Mouse (Mus musculus) bone marrow macrophage, adult 2 months (primary cell): ENCODE results near the gene Pelp1. TPM values are rescaled to one million over a fixed set of nuclear protein-coding genes. Genes with fewer than 3 reads are reported as not detected.

Experiments
- H3K27ac ChIP-seq: 2 replicates; pipeline ENCODE4 v1.5.1; 2012; ENCODE audit warnings: low read depth, low read length; ENCODE audit not compliant: insufficient read depth
- H3K4me1 ChIP-seq: 2 replicates; pipeline ENCODE4 v1.6.1; 2012; ENCODE audit warnings: low read length; ENCODE audit not compliant: control insufficient read depth, insufficient read depth
- H3K4me3 ChIP-seq: 2 replicates; pipeline ENCODE4 v1.5.1; 2012; ENCODE audit warnings: mild to moderate bottlenecking, low read length, moderate library complexity; ENCODE audit not compliant: insufficient read depth
- CTCF ChIP-seq: IDR thresholded peaks from 2 replicates; pipeline ENCODE4 v1.5.1; 2012; ENCODE audit warnings: low read depth, mild to moderate bottlenecking, low read length, moderate library complexity
- POLR2A ChIP-seq: IDR thresholded peaks from 2 replicates; pipeline ENCODE4 v1.6.1; 2012; ENCODE audit warnings: mild to moderate bottlenecking, low read depth, low read length, borderline replicate concordance
- polyA plus RNA-seq: library from polyadenylated mRNA; stranded (reverse); fragments of >200 nt; gene quantifications from 2 replicates; pipeline ENCODE4 v1.2.4, GENCODE M21; 2012; ENCODE audit not compliant: missing spikeins, insufficient read depth, insufficient read length

Pelp1 gene
- polyA plus RNA-seq, 1 experiment = 21.2 TPM

DNA sequence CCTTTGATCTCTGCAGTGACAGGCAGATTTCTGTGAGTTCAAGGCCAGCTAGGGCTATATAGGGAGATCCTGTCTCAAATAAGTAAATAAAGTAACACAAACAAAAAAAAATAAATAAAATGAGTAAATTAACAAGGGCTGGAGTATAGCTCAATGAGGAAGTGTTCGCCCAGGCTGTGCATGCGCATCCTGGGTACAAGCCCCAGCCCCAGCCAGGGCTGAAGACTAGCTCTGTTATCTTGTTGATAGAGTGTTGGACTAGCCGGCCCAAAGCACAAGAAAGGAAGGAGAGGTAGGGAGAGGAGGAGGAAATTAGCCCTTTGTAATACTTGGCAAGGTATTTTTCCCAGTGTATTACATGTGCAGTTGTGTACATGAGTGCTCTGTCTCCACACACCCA, 34.1 kb upstream of the Pelp1 start:
- TF ChIP-seq CTCF (no peak), POLR2A (no peak)
- no peak overlapping the region for H3K27ac ChIP-seq
- H3K4me3 ChIP-seq = no peak overlapping the region
- peaks cover 59% of the 10 kb centered on the region for H3K4me1 ChIP-seq

DNA sequence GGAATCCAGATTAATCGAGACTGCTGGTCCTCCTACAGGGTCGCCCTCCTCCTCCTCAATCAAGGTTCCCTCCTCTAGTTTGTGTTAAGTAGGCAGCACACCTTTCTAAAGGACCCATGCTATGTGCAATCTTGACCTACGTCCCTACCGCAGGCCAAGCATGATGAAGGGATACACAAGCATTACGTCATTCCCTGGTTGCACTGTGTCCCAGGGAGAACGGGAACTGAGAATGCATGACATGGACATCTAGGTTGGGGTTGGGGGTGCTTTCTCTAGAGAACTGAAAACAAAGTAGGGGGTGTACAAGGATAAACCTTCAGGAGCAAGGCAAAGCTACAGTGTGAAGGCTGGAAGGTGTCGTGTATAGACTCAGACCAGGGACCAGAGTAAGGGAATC, 32.1 kb upstream of the Pelp1 start:
- Histone ChIP-seq H3K4me1 (peaks cover 53% of the 10 kb centered on the region), H3K4me3 (no peak overlapping the region), H3K27ac (peak overlapping the region; percentile 6; the same call in 1 of the 2 replicates)
- TF ChIP-seq POLR2A = no peak
- TF ChIP-seq CTCF = no peak

DNA sequence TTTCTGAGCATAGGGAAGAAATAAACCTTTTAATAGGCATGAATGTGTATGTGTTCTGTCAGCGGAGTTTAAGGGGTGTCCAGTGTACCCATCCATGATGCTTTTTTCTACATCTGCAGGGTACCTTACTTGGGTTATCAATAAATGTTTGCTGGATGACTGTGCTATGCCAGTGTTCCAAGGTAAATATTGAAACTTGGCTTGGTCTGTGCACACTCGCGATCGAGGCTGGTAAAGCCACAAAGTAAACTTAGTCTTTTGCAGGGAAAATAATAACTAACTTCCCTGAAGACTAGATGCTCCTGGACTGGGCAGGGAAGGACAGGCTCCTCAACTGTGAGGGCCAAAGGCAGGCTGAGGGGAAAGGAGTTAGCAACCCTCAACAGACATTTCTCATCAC, 30.8 kb upstream of the Pelp1 start:
- Histone ChIP-seq H3K27ac (no peak overlapping the region), H3K4me1 (peaks cover 52% of the 10 kb centered on the region), H3K4me3 (no peak overlapping the region)
- TF ChIP-seq CTCF (no peak), POLR2A (no peak)

DNA sequence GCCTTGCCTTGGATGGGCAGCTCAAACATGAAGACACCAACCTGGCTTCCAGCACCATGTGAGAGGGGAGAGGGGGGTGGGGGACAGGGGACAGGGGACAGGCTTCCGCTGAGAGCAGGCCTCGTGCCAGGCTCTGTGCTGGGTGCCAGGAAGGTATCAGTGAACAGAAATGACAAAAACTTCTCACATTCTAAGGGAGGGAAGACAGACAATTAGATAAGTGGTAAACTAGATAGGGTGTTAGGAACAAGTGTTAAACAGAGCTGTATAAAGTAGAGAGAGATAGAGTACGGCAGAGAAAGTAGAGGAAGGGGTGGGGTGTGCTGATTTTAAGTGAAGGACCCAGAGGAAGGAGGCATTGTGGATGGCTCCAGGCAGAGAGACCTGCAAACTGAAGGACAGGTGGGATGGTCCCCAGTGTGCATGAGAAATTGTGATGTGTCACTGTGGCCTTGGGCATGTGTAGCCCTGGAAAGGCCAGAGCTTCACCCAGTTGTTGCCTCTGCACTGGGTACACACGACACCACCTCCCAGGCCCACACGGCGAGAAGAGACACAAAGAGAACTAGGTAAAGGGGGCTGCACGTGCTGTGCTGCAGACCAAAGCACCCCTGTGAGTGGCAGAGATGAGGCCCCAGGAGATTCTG, 29.0 kb upstream of the Pelp1 start:
- no peak overlapping the region for H3K4me3 ChIP-seq
- no peak for TF ChIP-seq CTCF
- TF ChIP-seq POLR2A = no peak
- no peak overlapping the region for H3K27ac ChIP-seq
- peaks cover 50% of the 10 kb centered on the region for H3K4me1 ChIP-seq

DNA sequence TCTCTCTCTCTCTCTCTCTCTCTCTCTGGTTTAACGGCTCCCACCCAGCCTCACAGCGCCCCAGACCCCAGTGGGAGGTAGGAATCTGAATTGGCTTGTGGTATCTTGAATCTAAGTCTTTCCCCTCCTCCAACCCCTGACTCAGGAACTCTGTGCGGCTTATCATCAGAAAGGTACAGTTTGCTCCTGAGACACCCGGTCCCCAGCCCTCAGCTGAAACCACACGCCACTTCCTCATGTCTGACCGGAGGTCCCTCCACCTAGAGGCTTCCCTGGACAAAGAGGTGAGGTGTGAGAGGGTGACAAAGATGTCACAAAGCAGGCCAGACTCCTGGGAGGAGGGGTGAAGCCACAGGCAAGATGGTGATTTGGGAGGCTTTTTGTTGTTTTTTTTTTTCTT, 27.6 kb upstream of the Pelp1 start:
- no peak overlapping the region for H3K4me3 ChIP-seq
- H3K27ac ChIP-seq = 0 out of 2 replicates have a peak overlapping the region, but pooled peaks have one; percentile 4

DNA sequence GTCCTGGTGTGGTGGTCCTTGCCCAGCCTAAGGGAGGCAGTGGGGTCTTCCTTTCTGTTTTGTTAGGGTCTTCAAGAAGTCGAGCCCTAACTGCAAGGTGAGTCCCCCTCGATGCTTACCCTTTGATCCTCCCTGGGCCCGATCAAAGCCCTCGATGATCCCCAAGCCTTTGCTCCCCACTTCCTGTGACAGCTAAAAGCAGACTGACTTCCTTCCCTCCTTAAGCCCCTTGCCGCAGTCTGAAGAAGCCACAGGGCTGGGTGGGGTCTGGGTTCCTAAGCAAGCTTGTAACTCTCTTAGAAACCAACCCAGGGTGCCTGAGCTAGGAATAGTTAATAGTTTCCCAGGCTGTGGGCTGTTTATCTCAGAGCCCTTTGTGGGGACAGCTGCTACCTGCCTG, 25.6 kb upstream of the Pelp1 start:
- Histone ChIP-seq H3K27ac (peak overlapping the region; percentile 92), H3K4me3 (peak overlapping the region; percentile 70), H3K4me1 (peaks cover 35% of the 10 kb centered on the region)
- TF ChIP-seq CTCF (0 out of 2 replicates have a peak, but pooled peaks have one; percentile 20), POLR2A (no peak)

More for the DNA sequence above, 27.6 kb upstream of the Pelp1 start:
- no peak for TF ChIP-seq POLR2A
- TF ChIP-seq CTCF = no peak
- peaks cover 50% of the 10 kb centered on the region for H3K4me1 ChIP-seq

DNA sequence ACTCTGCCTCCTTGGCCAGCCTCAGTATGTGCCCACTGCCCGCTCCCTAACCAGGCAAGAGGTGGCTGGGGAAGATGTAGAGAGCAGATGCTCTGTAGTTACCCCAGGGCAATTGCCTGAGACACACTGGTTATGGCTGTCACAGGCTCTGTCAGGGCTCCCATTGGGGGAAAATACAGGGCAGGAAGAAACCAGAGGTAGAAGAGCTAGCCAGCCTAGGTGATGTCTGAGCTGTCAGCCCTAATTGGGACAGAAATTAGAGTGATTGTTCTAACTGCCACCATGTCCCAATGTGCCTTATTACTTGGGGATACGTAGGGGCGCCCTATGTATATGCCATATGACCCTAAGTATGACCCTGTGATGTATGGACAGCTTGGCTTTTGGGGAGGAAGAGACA, 24.1 kb upstream of the Pelp1 start:
- TF ChIP-seq CTCF (no peak), POLR2A (no peak)
- peak overlapping the region; percentile 70 for H3K4me3 ChIP-seq
- peaks cover 30% of the 10 kb centered on the region for H3K4me1 ChIP-seq
- peak overlapping the region; percentile 92 for H3K27ac ChIP-seq

DNA sequence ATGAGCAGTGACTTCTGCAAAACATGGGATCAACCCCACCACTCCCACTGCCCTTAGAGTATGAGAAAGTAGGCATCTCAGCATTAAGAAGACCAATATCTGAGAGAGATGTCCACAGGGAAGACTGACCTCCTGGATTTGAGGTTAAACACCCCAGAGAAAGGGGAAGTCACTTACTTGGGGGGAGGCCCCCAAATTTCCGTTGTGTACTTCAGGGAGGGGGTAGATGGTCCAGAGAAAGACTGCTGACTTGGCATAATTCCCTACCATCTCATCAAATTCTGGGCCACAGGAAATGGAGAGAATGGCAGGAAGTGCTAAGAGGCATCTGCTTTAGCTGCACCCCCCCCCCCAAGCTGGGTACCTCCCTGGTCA, 23.7 kb upstream of the Pelp1 start:
- Histone ChIP-seq H3K27ac (peak overlapping the region; percentile 92), H3K4me3 (peak overlapping the region; percentile 70), H3K4me1 (peaks cover 30% of the 10 kb centered on the region)
- TF ChIP-seq POLR2A (no peak), CTCF (no peak)

DNA sequence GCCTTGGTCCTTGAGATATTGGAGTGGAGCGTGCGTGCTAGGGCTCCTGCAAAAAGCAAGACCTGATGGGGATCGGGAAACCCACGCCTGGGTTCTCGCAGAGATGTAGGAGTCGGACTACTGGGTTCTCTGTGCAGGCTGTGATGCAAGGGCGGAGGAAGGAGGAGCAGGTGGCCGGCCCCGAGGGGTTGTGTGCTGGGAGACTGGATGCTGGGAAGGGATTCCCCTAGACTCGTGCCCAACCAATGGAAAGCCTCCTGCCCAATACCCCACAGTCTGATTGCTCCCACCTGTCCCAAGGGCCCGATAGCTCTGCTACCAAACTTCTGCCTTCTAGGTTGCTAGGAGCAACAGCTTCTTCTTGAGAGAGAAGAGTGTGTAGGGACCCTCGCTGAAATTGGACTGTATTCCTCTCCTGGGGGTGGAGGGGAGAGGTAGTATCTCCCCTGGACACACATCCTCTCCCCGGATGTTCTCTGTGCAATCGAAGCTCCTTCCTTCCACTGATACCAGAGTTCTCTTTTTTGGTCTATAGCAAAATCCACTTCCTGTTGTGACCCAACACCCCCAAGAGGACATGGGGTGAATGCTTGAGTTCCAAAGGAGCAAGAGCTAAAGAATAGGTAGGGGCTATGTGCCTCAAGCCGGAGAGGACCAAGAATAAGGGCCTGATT, 23.2 kb upstream of the Pelp1 start:
- Histone ChIP-seq H3K27ac (peak overlapping the region; percentile 92), H3K4me1 (peaks cover 30% of the 10 kb centered on the region), H3K4me3 (peak overlapping the region; percentile 70)
- no peak for TF ChIP-seq POLR2A
- TF ChIP-seq CTCF = no peak
